Mouse (Mus musculus) heart, embryonic 16.5 days (tissue): Measurements from ENCODE around the gene Ryr1. TPM values are rescaled to one million over a fixed set of nuclear protein-coding genes. Genes with fewer than 3 reads are reported as not detected.

Experiments
- ATAC-seq: fragments of 200-750 bp; cut with Nextera tagmentation; replicated peaks from 2 replicates; pipeline ENCODE4 v1.8.0; 2017; ENCODE audit warnings: moderate number of reproducible peaks; ENCODE audit not compliant: insufficient read depth, low FRiP score; ENCODE audit errors: extremely low read depth
- H3K27ac ChIP-seq: fragments of 300-500 bp; sonication (generic); 2 replicates; pipeline ENCODE4 v1.5.1; 2014; ENCODE audit warnings: mild to moderate bottlenecking, low read length, control low read depth, moderate library complexity
- H3K27me3 ChIP-seq: fragments of 300-500 bp; sonication (generic); 2 replicates; pipeline ENCODE4 v1.6.1; 2014; ENCODE audit warnings: low read length, mixed read lengths; ENCODE audit not compliant: control insufficient read depth, insufficient read depth
- H3K36me3 ChIP-seq: fragments of 300-500 bp; sonication (generic); 2 replicates; pipeline ENCODE4 v1.6.1; 2014; ENCODE audit not compliant: control insufficient read depth, insufficient read depth
- H3K4me1 ChIP-seq: fragments of 300-500 bp; sonication (generic); 2 replicates; pipeline ENCODE4 v1.6.1; 2014; ENCODE audit warnings: low read length, mixed read lengths; ENCODE audit not compliant: control insufficient read depth, insufficient read depth
- H3K4me2 ChIP-seq: fragments of 300-500 bp; sonication (generic); 2 replicates; pipeline ENCODE4 v1.6.1; 2014; ENCODE audit warnings: low read depth, mild to moderate bottlenecking, control low read depth, low read length
- H3K4me3 ChIP-seq: fragments of 300-500 bp; sonication (generic); 2 replicates; pipeline ENCODE4 v1.5.1; 2014; ENCODE audit warnings: mild to moderate bottlenecking, control low read depth, low read length
- H3K9ac ChIP-seq: fragments of 300-500 bp; sonication (generic); 2 replicates; pipeline ENCODE4 v1.6.1; 2014; ENCODE audit warnings: low read length, control low read depth
- H3K9me3 ChIP-seq: fragments of 300-500 bp; sonication (generic); replicated peaks from 2 replicates; pipeline ENCODE4 v1.6.1; 2016; ENCODE audit warnings: low read length; ENCODE audit not compliant: control insufficient read depth
- WGBS: fragments of 180-500 bp; shearing (Covaris S2); extraction: QIAGEN DNeasy Blood & Tissue Kit; methylation state at CpG from one replicate; pipeline ENCODE4 v1.1.7; 2014; 5-methylcytosine and 5-hydroxymethylcytosine counted together
- polyA plus RNA-seq: library from polyadenylated mRNA; unstranded; fragments of >200 nt; fragmentation: Nextera tagmentation; extraction: Ambion mirVana; gene quantifications from 2 replicates; pipeline ENCODE4 v1.2.1, GENCODE M21; 2015

Ryr1 gene
- polyA plus RNA-seq, 1 experiment from 2014 or later = 0.22 TPM

GRCm38 (mm10) chr7:29048615-29049014 lies 76.4 kb downstream of the Ryr1 start:
- Histone ChIP-seq H3K27me3 (peaks cover 24% of the 10 kb centered on the region), H3K4me1 (no peaks in the 10 kb centered on the region), H3K9ac (no peak overlapping the region), H3K4me2 (no peak overlapping the region), H3K27ac (no peak overlapping the region), H3K36me3 (no peaks in the 10 kb centered on the region), H3K4me3 (no peak overlapping the region), H3K9me3 (no peaks in the 10 kb centered on the region; the same call in 1 of the 2 replicates)
- 68% methylated on average over 11 of the region's 11 CpGs for WGBS
- ATAC-seq = no peak

DNA sequence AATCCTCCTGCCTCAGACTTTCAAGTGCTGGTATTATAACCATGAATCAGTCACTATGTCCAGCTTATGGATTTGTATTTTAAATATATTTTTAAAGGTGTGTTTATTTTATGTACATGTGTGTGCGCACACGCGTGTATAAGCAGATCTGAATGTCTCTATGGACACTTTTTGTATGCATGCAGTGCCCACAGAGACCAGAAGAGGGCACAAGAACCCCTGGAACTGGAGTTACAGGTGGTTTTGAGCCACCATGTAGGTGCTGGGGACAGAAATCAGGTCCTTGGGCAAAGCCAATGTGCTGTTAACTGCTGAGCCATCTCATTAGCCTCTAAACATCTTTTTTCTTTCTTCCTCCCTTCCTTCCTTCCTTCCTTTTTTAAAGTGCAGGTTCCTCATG lies 76.9 kb downstream of the Ryr1 start:
- peaks cover 18% of the 10 kb centered on the region for H3K27me3 ChIP-seq

DNA sequence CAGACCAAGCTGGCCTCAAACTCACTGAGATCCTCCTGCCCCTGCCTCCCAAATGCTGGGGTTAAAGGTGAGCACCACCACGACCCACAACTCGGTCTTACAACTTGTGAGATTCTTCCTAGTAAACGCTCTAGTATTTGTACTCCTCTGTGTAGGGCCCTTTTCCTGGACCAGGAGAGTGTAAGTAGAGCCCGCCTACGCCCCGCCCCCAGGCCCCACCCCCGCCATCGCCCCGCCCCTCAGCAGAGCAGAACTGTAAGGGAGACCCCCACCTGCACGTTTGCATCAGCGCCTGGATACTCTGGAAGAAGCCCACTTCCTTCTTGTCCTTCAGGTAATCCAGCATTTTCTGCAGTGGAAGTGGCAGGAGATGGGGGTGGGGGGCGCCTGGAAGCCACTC lies 78.4 kb downstream of the Ryr1 start:
- Histone ChIP-seq H3K4me2 (no peak overlapping the region), H3K27ac (no peak overlapping the region), H3K36me3 (no peaks in the 10 kb centered on the region), H3K4me3 (no peak overlapping the region), H3K4me1 (no peaks in the 10 kb centered on the region), H3K9me3 (no peaks in the 10 kb centered on the region; the same call in 1 of the 2 replicates), H3K27me3 (peaks cover 4% of the 10 kb centered on the region), H3K9ac (no peak overlapping the region)
- no peak for ATAC-seq
- WGBS = 10% methylated on average over 12 of the region's 12 CpGs

More for the DNA sequence above, 76.9 kb downstream of the Ryr1 start:
- no peaks in the 10 kb centered on the region for H3K36me3 ChIP-seq
- no peak for ATAC-seq
- no peaks in the 10 kb centered on the region for H3K4me1 ChIP-seq
- H3K27ac ChIP-seq = no peak overlapping the region
- 78% methylated on average over 3 of the region's 3 CpGs for WGBS
- H3K9me3 ChIP-seq = no peaks in the 10 kb centered on the region; the same call in 1 of the 2 replicates
- H3K9ac ChIP-seq = no peak overlapping the region
- no peak overlapping the region for H3K4me2 ChIP-seq
- H3K4me3 ChIP-seq = no peak overlapping the region

DNA sequence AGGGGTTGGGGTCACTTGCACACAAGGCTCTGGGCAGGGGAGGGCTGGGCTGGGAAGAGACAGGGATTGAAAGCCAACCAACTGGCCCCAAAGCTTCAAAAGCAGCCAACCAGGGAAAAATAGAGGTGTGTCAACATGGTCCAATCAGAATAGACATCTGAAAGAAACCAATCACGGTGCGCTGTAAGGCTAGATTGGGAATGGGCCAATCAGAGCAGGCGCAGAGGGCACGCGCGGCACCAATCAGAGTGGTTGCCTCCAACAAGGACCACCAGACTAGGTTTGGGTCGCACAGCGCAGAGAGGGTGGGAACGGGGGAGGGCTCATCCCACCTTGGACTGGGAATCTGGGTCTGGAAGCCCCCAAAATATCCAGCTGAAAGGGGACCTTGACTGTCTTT lies 80.7 kb downstream of the Ryr1 start:
- Histone ChIP-seq H3K4me1 (peaks cover 2% of the 10 kb centered on the region; the same call in 1 of the 2 replicates), H3K9ac (no peak overlapping the region), H3K27me3 (no peaks in the 10 kb centered on the region; the same call in none of the 2 replicates), H3K9me3 (no peaks in the 10 kb centered on the region), H3K4me2 (no peak overlapping the region), H3K27ac (no peak overlapping the region), H3K36me3 (no peaks in the 10 kb centered on the region), H3K4me3 (no peak overlapping the region)
- ATAC-seq = no peak
- WGBS = 37% methylated on average over 9 of the region's 9 CpGs

GRCm38 (mm10) chr7:29043674-29044057 lies 81.3 kb downstream of the Ryr1 start:
- Histone ChIP-seq H3K9ac (no peak overlapping the region), H3K9me3 (no peaks in the 10 kb centered on the region), H3K27me3 (no peaks in the 10 kb centered on the region; the same call in none of the 2 replicates), H3K36me3 (no peaks in the 10 kb centered on the region), H3K4me3 (no peak overlapping the region), H3K4me2 (no peak overlapping the region), H3K4me1 (peaks cover 2% of the 10 kb centered on the region; the same call in 1 of the 2 replicates), H3K27ac (no peak overlapping the region)
- no peak for ATAC-seq
- 41% methylated on average over 11 of the region's 11 CpGs for WGBS

DNA sequence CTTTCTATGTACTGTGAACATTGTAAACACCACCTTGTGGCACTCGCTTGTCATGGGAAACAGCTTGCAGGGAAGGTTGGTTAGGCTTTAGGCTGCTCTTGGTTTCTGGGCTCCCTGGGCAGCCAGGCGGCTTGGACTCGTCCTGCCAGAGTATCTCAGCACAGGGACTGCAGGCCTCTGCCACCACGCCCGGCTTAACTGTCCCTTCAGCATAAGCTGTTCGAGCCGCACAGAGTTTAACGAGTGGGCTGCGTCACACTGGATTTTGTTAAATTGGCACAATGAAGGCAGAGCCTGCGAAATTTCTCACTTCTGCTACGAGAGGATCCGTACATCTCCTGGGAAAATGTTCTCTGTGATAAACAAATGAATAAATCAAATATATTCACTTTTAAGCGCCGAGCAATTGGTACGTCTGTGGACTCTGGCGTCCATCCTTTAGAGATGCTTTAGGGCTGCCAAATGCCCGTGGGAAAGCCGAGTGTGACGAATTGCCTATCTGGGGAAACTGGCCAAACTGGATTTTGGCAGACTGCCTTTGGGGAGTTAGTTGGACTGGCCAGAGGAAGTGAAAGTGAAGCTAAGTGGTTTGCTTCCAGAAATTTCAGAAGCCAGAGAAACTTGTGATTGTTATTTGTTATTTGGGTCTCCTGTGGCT lies 81.8 kb downstream of the Ryr1 start:
- no peak for ATAC-seq
- no peak overlapping the region for H3K9ac ChIP-seq
- WGBS = 57% methylated on average over 19 of the region's 19 CpGs

DNA sequence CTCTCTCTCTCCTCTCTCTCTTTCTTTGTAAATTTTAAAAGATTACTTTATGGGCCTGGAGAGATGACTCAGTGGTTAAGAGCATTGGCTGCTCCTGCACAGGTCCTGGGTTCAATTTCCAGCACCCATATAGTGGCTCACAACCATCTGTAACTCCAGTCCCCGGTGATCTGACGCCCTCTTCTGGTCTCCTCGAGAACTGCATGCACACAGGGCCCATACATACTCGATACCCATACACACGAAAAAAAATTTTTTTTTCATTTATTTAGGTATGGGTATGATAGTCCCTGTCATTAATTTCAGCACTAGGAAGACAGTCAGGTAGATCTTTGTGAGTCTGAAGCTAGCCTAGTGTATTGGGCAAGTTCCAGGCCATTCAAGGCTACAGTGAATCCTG lies 83.8 kb downstream of the Ryr1 start:
- Histone ChIP-seq H3K4me1 (peaks cover 2% of the 10 kb centered on the region; the same call in 1 of the 2 replicates), H3K27me3 (no peaks in the 10 kb centered on the region; the same call in none of the 2 replicates), H3K9me3 (no peaks in the 10 kb centered on the region), H3K9ac (no peak overlapping the region), H3K4me3 (no peak overlapping the region), H3K27ac (no peak overlapping the region), H3K4me2 (no peak overlapping the region), H3K36me3 (no peaks in the 10 kb centered on the region)
- no peak for ATAC-seq
- 79% methylated on average over 5 of the region's 5 CpGs for WGBS

More for the DNA sequence above, 81.8 kb downstream of the Ryr1 start:
- peaks cover 2% of the 10 kb centered on the region; the same call in 1 of the 2 replicates for H3K4me1 ChIP-seq
- no peaks in the 10 kb centered on the region for H3K9me3 ChIP-seq
- no peaks in the 10 kb centered on the region for H3K36me3 ChIP-seq
- H3K4me2 ChIP-seq = no peak overlapping the region
- no peak overlapping the region for H3K27ac ChIP-seq
- no peak overlapping the region for H3K4me3 ChIP-seq
- H3K27me3 ChIP-seq = no peaks in the 10 kb centered on the region; the same call in none of the 2 replicates

DNA sequence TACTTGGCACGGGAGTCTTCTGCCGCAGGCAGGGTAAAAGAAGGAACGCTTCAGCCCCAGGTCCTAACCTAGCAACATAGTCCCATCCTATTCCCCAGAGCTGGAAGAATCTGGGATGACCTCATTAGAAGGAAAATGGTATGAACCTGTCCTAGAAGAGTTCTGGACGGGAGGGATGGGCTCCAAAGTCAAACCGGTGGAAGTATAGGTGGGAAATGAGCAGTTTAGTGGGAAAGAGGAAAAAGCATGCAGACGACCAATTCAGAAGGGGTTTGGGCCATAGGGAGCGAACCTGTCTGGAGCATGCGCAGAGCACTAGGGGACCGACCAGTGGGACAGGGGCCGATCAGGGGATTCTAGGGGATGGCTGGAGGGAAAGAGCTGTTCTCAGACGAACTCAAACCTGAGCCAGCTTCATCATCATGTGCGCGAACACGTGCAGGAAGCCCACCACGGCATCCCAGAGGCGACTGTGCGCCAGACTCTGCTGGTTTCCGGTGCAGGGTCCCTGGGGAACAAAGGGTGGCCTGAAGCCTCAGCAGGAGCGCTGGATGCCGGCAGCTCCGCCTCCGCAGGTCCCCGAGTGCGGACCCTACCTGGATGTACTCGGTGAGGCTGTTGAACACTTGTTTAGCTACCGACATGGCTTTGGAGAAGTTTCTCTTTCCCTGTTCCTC lies 84.9 kb downstream of the Ryr1 start:
- peaks cover 2% of the 10 kb centered on the region; the same call in 1 of the 2 replicates for H3K4me1 ChIP-seq
- no peak overlapping the region for H3K27ac ChIP-seq
- no peaks in the 10 kb centered on the region; the same call in none of the 2 replicates for H3K27me3 ChIP-seq
- peak overlapping the region; percentile 59 for H3K4me2 ChIP-seq
- no peaks in the 10 kb centered on the region for H3K36me3 ChIP-seq
- peak overlapping the region; percentile 32 for H3K4me3 ChIP-seq
- peak overlapping the region; percentile 48 for H3K9ac ChIP-seq
- 2% methylated on average over 26 of the region's 26 CpGs for WGBS
- no peaks in the 10 kb centered on the region for H3K9me3 ChIP-seq
- ATAC-seq = no peak

DNA sequence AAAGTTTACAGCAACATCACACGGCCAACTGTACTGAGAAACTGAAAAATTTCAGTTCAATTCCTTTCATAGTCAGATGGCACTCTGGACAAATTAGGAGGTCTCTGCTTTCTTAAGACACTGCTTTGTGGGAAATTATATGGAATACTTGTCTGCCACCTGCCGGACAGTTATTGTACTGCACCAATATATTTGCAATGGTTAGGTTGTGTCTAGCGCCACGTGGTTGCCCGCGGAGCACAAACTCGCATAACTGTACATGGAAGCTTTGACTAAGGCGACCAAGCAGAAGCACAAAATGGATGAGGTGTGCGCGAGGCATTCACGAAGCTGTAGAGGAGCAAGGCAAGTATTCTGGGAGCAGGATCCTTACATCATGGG lies 85.4 kb downstream of the Ryr1 start:
- Histone ChIP-seq H3K4me1 (peaks cover 2% of the 10 kb centered on the region; the same call in 1 of the 2 replicates), H3K27me3 (no peaks in the 10 kb centered on the region; the same call in 1 of the 2 replicates), H3K9ac (peak overlapping the region; percentile 48), H3K9me3 (no peaks in the 10 kb centered on the region), H3K4me3 (peak overlapping the region; percentile 32), H3K36me3 (no peaks in the 10 kb centered on the region), H3K4me2 (peak overlapping the region; percentile 59), H3K27ac (no peak overlapping the region)
- ATAC-seq = peak; percentile 57
- under 1% methylated on average over 11 of the region's 11 CpGs for WGBS
